Mouse (Mus musculus): ENCODE measurements at regions not wholly inside any gene's neighbourhood (a gene's known extent, or its start where the extent isn't known, plus 50 kb on each side); places are given as distances from the start of the nearest gene placed in this dataset.

DNA sequence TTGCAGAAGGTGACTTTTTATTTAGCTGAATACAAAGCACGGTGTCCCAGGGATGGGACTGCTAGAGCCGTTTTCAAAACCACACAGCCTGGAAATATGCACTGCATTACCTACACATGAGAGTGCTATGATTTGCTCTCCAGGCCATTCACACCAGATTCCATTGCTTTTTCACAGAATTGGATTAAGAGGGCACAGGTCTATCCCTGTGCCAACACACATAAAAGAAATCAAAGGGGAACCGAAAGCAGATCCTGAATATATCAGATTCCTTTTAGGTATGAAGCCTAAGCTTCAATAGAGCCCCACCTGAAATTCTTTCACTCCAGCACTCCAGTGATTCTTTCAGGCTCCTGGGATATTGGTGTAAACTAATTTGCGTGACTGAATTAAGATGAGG, 606.2 kb upstream of the Crim1 start:
- Histone ChIP-seq H3K36me3 (no peaks in the 10 kb centered on the region), H3K4me2 (replicated peaks) (no peak overlapping the region), H3K9me3 (no peaks in the 10 kb centered on the region), H3K4me3 (no peak overlapping the region), H3K27me3 (no peaks in the 10 kb centered on the region), H3K4me1 (no peaks in the 10 kb centered on the region), H3K27ac (replicated peaks) (no peak overlapping the region), H3K9ac (replicated peaks) (no peak overlapping the region)
- WGBS, result 42% methylated on average over 4 of the region's 4 CpGs
- no peak for ATAC-seq (replicated peaks)

DNA sequence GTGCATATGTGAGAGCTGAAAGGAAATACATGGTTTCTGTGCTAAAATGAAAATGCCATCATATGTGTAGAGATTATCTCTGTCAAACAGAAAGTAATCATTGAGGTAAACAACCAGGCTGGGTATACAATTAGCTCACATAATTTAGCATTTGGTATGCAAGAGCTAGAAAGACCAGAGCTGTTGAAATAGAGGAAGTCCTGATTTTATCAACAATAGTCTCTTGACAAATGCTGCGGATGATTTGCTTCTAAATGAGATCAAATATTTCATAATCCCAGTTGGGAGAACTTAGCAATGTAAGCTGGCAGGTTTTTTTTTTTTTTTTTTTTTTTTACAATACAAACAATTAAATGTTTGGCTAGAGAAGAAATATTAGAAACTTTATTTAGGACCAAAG, 603.6 kb upstream of the Crim1 start:
- Histone ChIP-seq H3K36me3 (no peaks in the 10 kb centered on the region), H3K4me1 (no peaks in the 10 kb centered on the region), H3K9me3 (no peaks in the 10 kb centered on the region), H3K4me3 (no peak overlapping the region), H3K27me3 (no peaks in the 10 kb centered on the region), H3K9ac (replicated peaks) (no peak overlapping the region), H3K4me2 (replicated peaks) (no peak overlapping the region), H3K27ac (replicated peaks) (no peak overlapping the region)
- no peak for ATAC-seq (replicated peaks)
- 89% methylated on average over 1 of the region's 1 CpGs for WGBS

- no peak overlapping the region for H3K4me3 ChIP-seq
- no peak overlapping the region for H3K27ac ChIP-seq (replicated peaks)
- H3K4me1 ChIP-seq, result no peaks in the 10 kb centered on the region
- no peak overlapping the region for H3K9ac ChIP-seq (replicated peaks)
- WGBS, result 53% methylated on average over 2 of the region's 2 CpGs
- no peaks in the 10 kb centered on the region for H3K27me3 ChIP-seq
- no peak for ATAC-seq (replicated peaks)
- H3K9me3 ChIP-seq, result no peaks in the 10 kb centered on the region
- no peaks in the 10 kb centered on the region for H3K36me3 ChIP-seq
- H3K4me2 ChIP-seq (replicated peaks), result no peak overlapping the region
These were observed 576.6 kb upstream of the Crim1 start for GRCm38 (mm10) chr17:77623472-77623871.

GRCm38 (mm10) chr17:77624103-77624502, 575.9 kb upstream of the Crim1 start:
- no peak for ATAC-seq (replicated peaks)
- no peak overlapping the region for H3K4me2 ChIP-seq (replicated peaks)

GRCm38 (mm10) chr17:77642355-77642754, 557.7 kb upstream of the Crim1 start:
- H3K4me1 ChIP-seq, result no peaks in the 10 kb centered on the region
- no peaks in the 10 kb centered on the region for H3K27me3 ChIP-seq
- ATAC-seq (replicated peaks), result no peak
- WGBS, result 82% methylated on average over 2 of the region's 2 CpGs
- no peak overlapping the region for H3K4me2 ChIP-seq (replicated peaks)
- no peak overlapping the region for H3K9ac ChIP-seq (replicated peaks)
- H3K27ac ChIP-seq (replicated peaks), result no peak overlapping the region
- H3K4me3 ChIP-seq, result no peak overlapping the region
- H3K36me3 ChIP-seq, result no peaks in the 10 kb centered on the region
- no peaks in the 10 kb centered on the region for H3K9me3 ChIP-seq

More at GRCm38 (mm10) chr17:77624103-77624502, 575.9 kb upstream of the Crim1 start:
- no peaks in the 10 kb centered on the region for H3K4me1 ChIP-seq
- no peak overlapping the region for H3K4me3 ChIP-seq
- H3K36me3 ChIP-seq, result no peaks in the 10 kb centered on the region
- H3K27me3 ChIP-seq, result no peaks in the 10 kb centered on the region
- WGBS, result 86% methylated on average over 1 of the region's 1 CpGs
- no peak overlapping the region for H3K27ac ChIP-seq (replicated peaks)
- H3K9me3 ChIP-seq, result no peaks in the 10 kb centered on the region
- H3K9ac ChIP-seq (replicated peaks), result no peak overlapping the region

DNA sequence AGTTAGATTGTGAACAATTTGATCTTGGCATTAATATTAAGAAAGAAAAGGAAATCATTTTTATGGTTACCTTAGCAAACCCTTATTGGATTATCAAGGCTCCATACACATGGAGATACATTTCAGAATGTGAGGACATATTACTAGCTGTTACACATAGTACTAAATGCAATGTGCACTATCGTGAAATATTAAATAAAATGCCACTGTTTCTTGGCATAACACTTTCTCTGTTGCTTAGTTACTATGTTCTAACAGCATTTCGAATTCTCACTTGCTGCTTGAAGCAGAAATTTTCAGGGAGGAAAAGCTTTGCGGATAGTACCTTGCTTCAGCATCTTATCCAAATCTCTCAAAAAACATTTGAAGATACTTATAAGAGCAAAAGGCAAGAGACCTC, 551.1 kb upstream of the Crim1 start:
- H3K9me3 ChIP-seq, result no peaks in the 10 kb centered on the region
- no peak overlapping the region for H3K4me2 ChIP-seq (replicated peaks)
- H3K36me3 ChIP-seq, result no peaks in the 10 kb centered on the region
- 0 out of 2 replicates have a peak, but pooled peaks have one; percentile 64 for ATAC-seq (replicated peaks)
- no peaks in the 10 kb centered on the region for H3K27me3 ChIP-seq
- WGBS, result 71% methylated on average over 3 of the region's 3 CpGs
- no peak overlapping the region for H3K4me3 ChIP-seq
- H3K4me1 ChIP-seq, result no peaks in the 10 kb centered on the region
- H3K27ac ChIP-seq (replicated peaks), result peak overlapping the region; percentile 58; the same call in 1 of the 2 replicates
- no peak overlapping the region for H3K9ac ChIP-seq (replicated peaks)

- Histone ChIP-seq H3K4me2 (replicated peaks) (no peak overlapping the region), H3K36me3 (no peaks in the 10 kb centered on the region), H3K9ac (replicated peaks) (no peak overlapping the region), H3K9me3 (no peaks in the 10 kb centered on the region), H3K4me3 (no peak overlapping the region), H3K4me1 (no peaks in the 10 kb centered on the region), H3K27ac (replicated peaks) (no peak overlapping the region), H3K27me3 (no peaks in the 10 kb centered on the region)
- ATAC-seq (replicated peaks), result no peak
These were observed 548.2 kb upstream of the Crim1 start for GRCm38 (mm10) chr17:77651861-77652260.
